Mouse (Mus musculus) MEL (cell line): ENCODE data around the gene Enpep. TPM values are rescaled to one million over a fixed set of nuclear protein-coding genes. Genes with fewer than 3 reads are reported as not detected.

Source experiments
- DNase-seq: peaks from one replicate; pipeline ENCODE4 v3.0.0; 2011; ENCODE audit warnings: low read depth, low spot score
- H3K27ac ChIP-seq: 2 replicates; pipeline ENCODE4 v1.5.1; 2012; ENCODE audit warnings: low read depth, mild to moderate bottlenecking, control low read depth, low read length, moderate library complexity; ENCODE audit not compliant: control insufficient read depth
- H3K27me3 ChIP-seq, 2 experiments: fragments of 150-350 bp in 1 of 2; sonication (generic) in 1 of 2; 2 replicates each; pipeline ENCODE4 v1.6.1; 2012; ENCODE audit warnings: low read length in 2 of 2, mild to moderate bottlenecking in 2 of 2, improper control_type of control experiment in 1 of 2, moderate library complexity in 1 of 2; ENCODE audit not compliant: insufficient read depth in 2 of 2, control insufficient read depth in 1 of 2
- H3K36me3 ChIP-seq, 2 experiments: 2 replicates each; pipeline ENCODE4 v1.6.1; 2012 to 2014; ENCODE audit warnings: low read length in 2 of 2, improper control_type of control experiment in 1 of 2, inconsistent platforms in 1 of 2, mild to moderate bottlenecking in 1 of 2; ENCODE audit not compliant: insufficient read depth in 2 of 2, control insufficient read depth in 1 of 2
- H3K4me1 ChIP-seq, 2 experiments: fragments of 150-350 bp in 1 of 2; sonication (generic) in 1 of 2; 2 replicates each; pipeline ENCODE4 v1.6.1; 2012; ENCODE audit warnings: low read length in 2 of 2, improper control_type of control experiment in 1 of 2, mild to moderate bottlenecking in 1 of 2; ENCODE audit not compliant: insufficient read depth in 2 of 2, control insufficient read depth in 1 of 2
- H3K4me3 ChIP-seq, 2 experiments: fragments of 150-350 bp in 1 of 2; sonication (generic) in 1 of 2; 2 replicates each; pipeline ENCODE4 v1.5.1; 2012; ENCODE audit warnings: low read depth in 2 of 2, low read length in 2 of 2, mild to moderate bottlenecking in 2 of 2, moderate library complexity in 2 of 2, control low read depth in 1 of 2, improper control_type of control experiment in 1 of 2; ENCODE audit not compliant: control insufficient read depth in 1 of 2, insufficient read depth in 1 of 2
- H3K79me2 ChIP-seq: 2 replicates; pipeline ENCODE4 v1.6.1; 2012; ENCODE audit warnings: mild to moderate bottlenecking, low read length, moderate library complexity; ENCODE audit not compliant: control insufficient read depth, poor library complexity, insufficient read depth
- H3K9ac ChIP-seq: 2 replicates; pipeline ENCODE4 v1.6.1; 2012; ENCODE audit warnings: low read depth, mild to moderate bottlenecking, control low read depth, low read length, moderate library complexity; ENCODE audit not compliant: control insufficient read depth, poor library complexity, severe bottlenecking
- H3K9me3 ChIP-seq: fragments of 150-350 bp; sonication (generic); replicated peaks from 2 replicates; pipeline ENCODE4 v1.6.1; 2012; ENCODE audit warnings: mild to moderate bottlenecking, low read length, improper control_type of control experiment, moderate library complexity; ENCODE audit not compliant: insufficient read depth
- CHD2 ChIP-seq: IDR thresholded peaks from 2 replicates; pipeline ENCODE4 v1.6.1; 2011; ENCODE audit warnings: low read length, improper control_type of control experiment
- EP300 ChIP-seq, 2 experiments: IDR thresholded peaks; 2 replicates each; pipeline ENCODE4 v1.6.1; 2011; ENCODE audit warnings: improper control_type of control experiment in 2 of 2, low read length in 2 of 2, low read depth in 1 of 2, mild to moderate bottlenecking in 1 of 2
- GATA1 ChIP-seq: IDR thresholded peaks from 2 replicates; pipeline ENCODE4 v1.6.1; 2011; ENCODE audit warnings: low read depth, low read length, improper control_type of control experiment
- HCFC1 ChIP-seq: IDR thresholded peaks from 2 replicates; pipeline ENCODE4 v1.6.1; 2012; ENCODE audit warnings: low read depth, mild to moderate bottlenecking, inconsistent platforms, low read length, improper control_type of control experiment, moderate library complexity
- JUND ChIP-seq: IDR thresholded peaks from 2 replicates; pipeline ENCODE4 v1.6.1; 2011; ENCODE audit warnings: low read depth, mild to moderate bottlenecking, improper control_type of control experiment, low read length
- MAFK ChIP-seq: IDR thresholded peaks from 2 replicates; pipeline ENCODE4 v1.6.1; 2011; ENCODE audit warnings: low read depth, mild to moderate bottlenecking, low read length, improper control_type of control experiment, borderline replicate concordance
- MAX ChIP-seq: IDR thresholded peaks from 2 replicates; pipeline ENCODE4 v1.6.1; 2011; ENCODE audit warnings: low read length, improper control_type of control experiment
- MEF2A ChIP-seq: IDR thresholded peaks from 2 replicates; pipeline ENCODE4 v1.6.1; 2014; ENCODE audit warnings: low read depth, mild to moderate bottlenecking, inconsistent platforms, low read length, improper control_type of control experiment; ENCODE audit not compliant: poor library complexity, insufficient replicate concordance, severe bottlenecking; ENCODE audit errors: extremely low read depth
- NELFE ChIP-seq: IDR thresholded peaks from 2 replicates; pipeline ENCODE4 v1.6.1; 2011; ENCODE audit warnings: low read depth, low read length, improper control_type of control experiment
- POLR2A ChIP-seq, 2 experiments: IDR thresholded peaks; 2 replicates each; pipeline ENCODE4 v1.6.1; 2011 to 2012; ENCODE audit warnings: low read length in 2 of 2, mild to moderate bottlenecking in 2 of 2, control low read depth in 1 of 2, improper control_type of control experiment in 1 of 2, low read depth in 1 of 2, moderate library complexity in 1 of 2; ENCODE audit not compliant: control insufficient read depth in 1 of 2, insufficient read depth in 1 of 2, poor library complexity in 1 of 2
- POLR2AphosphoS2 ChIP-seq: IDR thresholded peaks from 2 replicates; pipeline ENCODE4 v1.6.1; 2011; ENCODE audit warnings: low read length, improper control_type of control experiment
- POLR2AphosphoS5 ChIP-seq: IDR thresholded peaks from 2 replicates; pipeline ENCODE4 v1.6.1; 2012; ENCODE audit warnings: low read depth, borderline replicate concordance, mild to moderate bottlenecking, inconsistent platforms, low read length, moderate library complexity, mixed read lengths
- RCOR1 ChIP-seq: IDR thresholded peaks from 2 replicates; pipeline ENCODE4 v1.6.1; 2012; ENCODE audit warnings: low read depth, mild to moderate bottlenecking, inconsistent platforms, low read length, improper control_type of control experiment
- SIN3A ChIP-seq: IDR thresholded peaks from 2 replicates; pipeline ENCODE4 v1.6.1; 2012; ENCODE audit warnings: low read length, improper control_type of control experiment, inconsistent platforms
- TAL1 ChIP-seq: IDR thresholded peaks from 2 replicates; pipeline ENCODE4 v1.6.1; 2012; ENCODE audit warnings: mild to moderate bottlenecking, inconsistent platforms, low read length, moderate library complexity, mixed read lengths
- TBP ChIP-seq: IDR thresholded peaks from 2 replicates; pipeline ENCODE4 v1.8.0; 2011; ENCODE audit warnings: low read depth, low read length, improper control_type of control experiment
- UBTF ChIP-seq: IDR thresholded peaks from 2 replicates; pipeline ENCODE4 v1.6.1; 2012; ENCODE audit warnings: low read depth, mild to moderate bottlenecking, inconsistent platforms, low read length, improper control_type of control experiment, moderate library complexity, borderline replicate concordance; ENCODE audit not compliant: insufficient read depth
- ZMIZ1 ChIP-seq: IDR thresholded peaks from 2 replicates; pipeline ENCODE4 v1.6.1; 2012; ENCODE audit warnings: low read depth, mild to moderate bottlenecking, inconsistent platforms, low read length, improper control_type of control experiment, moderate library complexity
- polyA plus RNA-seq, 2 experiments: library from polyadenylated mRNA; stranded (reverse) in 1 of 2; unstranded in 1 of 2; fragments of >175 nt in 1 of 2; fragments of >200 nt in 1 of 2; gene quantifications; 2 replicates each; pipeline versions ENCODE4 v1.2.1 to v1.2.4; 2012; ENCODE audit warnings: low replicate concordance in 2 of 2, low read depth in 1 of 2; ENCODE audit not compliant: insufficient read length in 2 of 2, insufficient read depth in 1 of 2, missing spikeins in 1 of 2
- total RNA-seq: library from RNA; depleted of rRNA; stranded (reverse); fragments of 300-350 nt; gene quantifications from 2 replicates; pipeline ENCODE4 v1.2.3, GENCODE M21; 2012

The Enpep gene
- total and polyA plus RNA-seq, 3 experiments, result not detected

GRCm38 (mm10) chr3:129351320-129351877, 18.9 kb upstream of the Enpep start:
- no peak for DNase-seq
- no peak overlapping the region for H3K9ac ChIP-seq
- no peaks in the 10 kb centered on the region for H3K4me1 ChIP-seq
- TF ChIP-seq RCOR1, result no peak
- no peak for TF ChIP-seq MAX
- TF ChIP-seq POLR2A (IDR thresholded peaks at IDR 0.05; ENCODE audit: control insufficient read depth in 1 of 2, insufficient read depth in 1 of 2, low read depth in 1 of 2, low read length in 2 of 2, poor library complexity in 1 of 2), result no peak
- TF ChIP-seq MEF2A, result no peak
- TF ChIP-seq JUND, result no peak
- no peak for TF ChIP-seq POLR2AphosphoS2
- no peak for TF ChIP-seq TBP
- TF ChIP-seq UBTF, result no peak
- no peak for TF ChIP-seq GATA1
- no peak for TF ChIP-seq HCFC1
- no peak for TF ChIP-seq ZMIZ1
- TF ChIP-seq POLR2AphosphoS5, result no peak
- TF ChIP-seq SIN3A, result no peak
- TF ChIP-seq MAFK, result no peak
- no peak for TF ChIP-seq EP300 (IDR thresholded peaks at IDR 0.05; ENCODE audit: low read depth in 1 of 2, low read length in 2 of 2)
- no peak for TF ChIP-seq NELFE
- TF ChIP-seq TAL1, result no peak
- TF ChIP-seq, all 39 proteins: peak for 0
- H3K27me3 ChIP-seq, result no peaks in the 10 kb centered on the region; a peak in 1 of 4 replicates
- no peak overlapping the region for H3K27ac ChIP-seq
- no peak overlapping the region for H3K4me3 ChIP-seq
- no peaks in the 10 kb centered on the region for H3K36me3 ChIP-seq
- H3K79me2 ChIP-seq, result no peaks in the 10 kb centered on the region
- no peaks in the 10 kb centered on the region for H3K9me3 ChIP-seq

DNA sequence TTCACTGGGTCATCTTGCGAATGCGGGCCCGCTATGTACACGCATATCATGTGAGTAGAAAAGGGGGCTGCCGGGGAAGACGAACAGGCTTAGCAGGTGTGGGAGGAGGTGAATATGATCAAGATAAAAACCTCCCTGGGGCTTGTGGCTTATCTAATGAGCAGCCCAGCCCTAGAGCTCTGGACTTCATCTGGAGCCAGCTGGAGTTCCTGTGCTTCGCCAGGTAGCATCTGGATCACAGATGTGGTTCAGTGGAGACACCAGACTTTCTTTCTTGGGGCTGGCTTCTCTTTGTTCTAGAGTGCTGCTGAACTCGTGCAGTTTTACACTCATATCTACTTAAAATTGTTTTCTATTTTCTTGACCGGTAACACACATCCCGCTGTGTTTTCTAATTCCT, 14.8 kb upstream of the Enpep start:
- no peaks in the 10 kb centered on the region for H3K79me2 ChIP-seq
- no peak for DNase-seq
- TF ChIP-seq MAFK (no peak), CHD2 (no peak)
- TF ChIP-seq, all 39 proteins: peak for 0
- Histone ChIP-seq H3K36me3 (no peaks in the 10 kb centered on the region), H3K4me3 (no peak overlapping the region), H3K9me3 (no peaks in the 10 kb centered on the region), H3K9ac (no peak overlapping the region), H3K27ac (no peak overlapping the region), H3K27me3 (no peaks in the 10 kb centered on the region; a peak in 1 of 4 replicates), H3K4me1 (no peaks in the 10 kb centered on the region)
